Mouse (Mus musculus) liver, embryonic 13.5 days (tissue): ENCODE measurements around the gene Insm1. TPM values are rescaled to one million over a fixed set of nuclear protein-coding genes. Genes with fewer than 3 reads are reported as not detected.

Experiments used
- ATAC-seq: fragments of 200-750 bp; cut with Nextera tagmentation; 2 replicates; pipeline ENCODE4 v1.8.0; 2017; ENCODE audit warnings: low read depth, mild to moderate bottlenecking, moderate number of reproducible peaks, moderate library complexity
- DNase-seq: peaks from one replicate; pipeline ENCODE4 v3.0.0; 2022
- H3K27ac ChIP-seq: fragments of 300-500 bp; sonication (generic); 2 replicates; pipeline ENCODE4 v1.5.1; 2015; ENCODE audit warnings: moderate library complexity, mild to moderate bottlenecking, inconsistent platforms
- H3K27me3 ChIP-seq: fragments of 300-500 bp; sonication (generic); 2 replicates; pipeline ENCODE4 v1.6.1; 2015; ENCODE audit warnings: mild to moderate bottlenecking, inconsistent platforms
- H3K36me3 ChIP-seq: fragments of 300-500 bp; sonication (generic); 2 replicates; pipeline ENCODE4 v1.6.1; 2015; ENCODE audit warnings: mild to moderate bottlenecking, inconsistent platforms
- H3K4me1 ChIP-seq: fragments of 300-500 bp; sonication (generic); replicated peaks from 2 replicates; pipeline ENCODE4 v1.6.1; 2015; ENCODE audit warnings: inconsistent platforms
- H3K4me2 ChIP-seq: fragments of 300-500 bp; sonication (generic); 2 replicates; pipeline ENCODE4 v1.6.1; 2015; ENCODE audit warnings: inconsistent platforms, mild to moderate bottlenecking, moderate library complexity
- H3K4me3 ChIP-seq: fragments of 300-500 bp; sonication (generic); replicated peaks from 2 replicates; pipeline ENCODE4 v1.5.1; 2015; ENCODE audit warnings: mild to moderate bottlenecking, inconsistent platforms
- H3K9ac ChIP-seq: fragments of 300-500 bp; sonication (generic); 2 replicates; pipeline ENCODE4 v1.6.1; 2015; ENCODE audit warnings: mild to moderate bottlenecking, inconsistent platforms
- H3K9me3 ChIP-seq: fragments of 300-500 bp; sonication (generic); replicated peaks from 2 replicates; pipeline ENCODE4 v1.6.1; 2016; ENCODE audit warnings: inconsistent platforms
- WGBS: fragments of 180-500 bp; shearing (Covaris S2); methylation state at CpG from one replicate; pipeline ENCODE4 v1.1.7; 2015; ENCODE audit not compliant: insufficient replicate concordance; 5-methylcytosine and 5-hydroxymethylcytosine counted together
- polyA plus RNA-seq: library from polyadenylated mRNA; unstranded; fragments of >200 nt; fragmentation: Nextera tagmentation; extraction: Ambion mirVana; gene quantifications from 2 replicates; pipeline ENCODE4 v1.2.1, GENCODE M21; 2015

Insm1 gene
- polyA plus RNA-seq, 1 experiment from 2014 or later: not detected

- Histone ChIP-seq H3K4me3 (no peak overlapping the region), H3K27me3 (no peaks in the 10 kb centered on the region), H3K4me2 (no peak overlapping the region), H3K36me3 (no peaks in the 10 kb centered on the region), H3K9ac (no peak overlapping the region), H3K9me3 (no peaks in the 10 kb centered on the region), H3K27ac (no peak overlapping the region), H3K4me1 (peaks cover 5% of the 10 kb centered on the region; the same call in 1 of the 2 replicates)
- DNase-seq (no peak), ATAC-seq (no peak)
- 55% methylated on average over 1 of the region's 1 CpGs for WGBS
Measured at GRCm38 (mm10) chr2:146254387-146254786, 32.7 kb downstream of the Insm1 start.

DNA sequence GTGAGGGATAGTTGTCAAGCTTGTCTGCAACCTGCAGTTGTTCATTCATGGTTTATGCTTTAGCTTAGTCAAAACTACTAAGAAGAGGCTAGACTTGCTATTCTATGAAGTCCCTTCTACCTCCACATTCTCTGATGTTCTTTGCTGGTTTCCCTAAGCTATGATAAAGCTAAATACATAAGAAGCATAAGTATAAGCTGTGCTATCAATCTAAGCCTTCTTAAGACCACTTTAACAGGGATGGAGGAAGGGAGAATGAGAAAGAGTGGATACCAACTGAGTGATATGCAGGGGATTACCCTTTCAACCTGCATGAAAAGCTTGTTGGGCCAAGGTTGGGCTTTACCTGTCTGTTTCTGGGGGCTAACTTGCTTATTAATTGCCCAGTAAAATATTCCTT lies 33.9 kb downstream of the Insm1 start:
- no peak overlapping the region for H3K27ac ChIP-seq
- H3K4me2 ChIP-seq: no peak overlapping the region

DNA sequence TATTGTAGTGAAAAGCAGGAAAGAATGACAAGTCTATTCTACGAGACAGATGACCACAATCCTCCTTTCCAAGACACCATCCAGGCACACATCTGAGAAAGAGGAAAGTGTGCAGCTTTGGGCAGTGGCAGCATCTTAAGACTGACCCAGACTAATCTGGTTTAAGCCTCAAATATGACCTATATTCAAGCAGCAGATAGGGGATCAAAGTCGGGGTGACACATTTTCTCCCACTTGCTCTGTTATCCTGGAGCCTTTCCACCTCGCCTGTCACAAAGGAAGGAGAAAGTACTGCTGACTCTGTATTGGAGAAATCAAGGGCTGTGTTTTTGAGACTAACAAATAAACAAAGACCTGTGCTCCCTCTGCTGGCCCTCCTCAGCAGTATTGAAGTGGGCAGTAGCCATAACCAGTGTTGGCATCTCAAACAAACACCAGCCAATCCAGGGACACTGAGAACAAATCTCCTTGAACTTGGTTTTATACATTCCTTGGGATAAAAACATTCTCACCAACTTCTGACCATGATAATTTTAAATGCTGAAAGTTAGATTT lies 34.7 kb downstream of the Insm1 start:
- Histone ChIP-seq H3K36me3 (no peaks in the 10 kb centered on the region), H3K27ac (no peak overlapping the region), H3K4me2 (no peak overlapping the region), H3K4me3 (no peak overlapping the region), H3K9ac (no peak overlapping the region), H3K27me3 (no peaks in the 10 kb centered on the region), H3K4me1 (peaks cover 5% of the 10 kb centered on the region; the same call in 1 of the 2 replicates), H3K9me3 (no peaks in the 10 kb centered on the region)
- 63% methylated on average over 3 of the region's 3 CpGs for WGBS
- DNase-seq: no peak
- ATAC-seq: no peak

More for the DNA sequence above, 33.9 kb downstream of the Insm1 start:
- no peak overlapping the region for H3K4me3 ChIP-seq
- H3K4me1 ChIP-seq: peaks cover 5% of the 10 kb centered on the region; the same call in 1 of the 2 replicates
- no peaks in the 10 kb centered on the region for H3K9me3 ChIP-seq
- ATAC-seq: no peak
- H3K36me3 ChIP-seq: no peaks in the 10 kb centered on the region
- no peaks in the 10 kb centered on the region for H3K27me3 ChIP-seq
- H3K9ac ChIP-seq: no peak overlapping the region
- no peak for DNase-seq

DNA sequence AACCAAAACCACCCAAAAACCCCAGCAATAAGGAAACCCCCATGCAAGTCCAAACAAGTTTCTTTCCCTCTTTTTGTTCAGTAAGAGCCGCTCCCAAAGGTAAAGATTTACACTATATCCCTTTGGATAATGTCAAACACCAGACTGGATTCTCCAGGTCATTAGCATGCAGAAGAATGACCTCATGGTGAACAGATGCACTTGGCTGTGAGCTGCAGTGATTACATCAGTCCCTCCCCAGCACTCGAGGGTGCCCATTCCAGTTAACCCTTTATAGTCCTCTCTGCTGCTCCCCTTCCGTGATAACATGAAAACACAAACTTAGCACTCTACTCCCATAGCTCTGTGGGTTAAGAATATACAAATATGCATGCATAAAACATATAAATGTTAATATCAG lies 35.3 kb downstream of the Insm1 start:
- Histone ChIP-seq H3K36me3 (no peaks in the 10 kb centered on the region), H3K4me3 (no peak overlapping the region), H3K9me3 (no peaks in the 10 kb centered on the region), H3K27ac (no peak overlapping the region), H3K4me1 (peaks cover 5% of the 10 kb centered on the region; the same call in 1 of the 2 replicates), H3K27me3 (no peaks in the 10 kb centered on the region), H3K4me2 (no peak overlapping the region), H3K9ac (no peak overlapping the region)
- ATAC-seq (no peak), DNase-seq (no peak)
- 46% methylated on average over 3 of the region's 3 CpGs for WGBS

DNA sequence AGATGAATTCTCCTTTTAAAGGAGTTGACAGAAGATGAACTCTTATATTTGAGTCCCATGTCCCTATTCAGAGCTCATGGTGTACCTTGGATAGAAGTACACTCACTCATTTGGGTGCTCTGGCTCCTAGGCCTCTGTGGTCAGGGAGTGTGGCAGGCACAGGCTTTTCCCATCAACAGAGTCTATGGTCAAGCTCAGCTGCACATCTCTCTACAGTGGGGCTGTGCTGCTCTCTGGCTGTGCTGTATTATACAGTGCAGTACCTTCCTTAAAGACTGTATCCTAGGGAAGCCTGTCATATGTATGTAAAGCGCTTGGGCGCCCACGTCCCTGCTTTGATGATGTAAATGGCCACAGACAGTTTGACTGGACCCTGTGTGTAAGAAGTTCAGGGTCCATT lies 35.9 kb downstream of the Insm1 start:
- H3K9ac ChIP-seq: no peak overlapping the region
- no peak overlapping the region for H3K4me2 ChIP-seq
- H3K27ac ChIP-seq: no peak overlapping the region
- WGBS: 77% methylated on average over 3 of the region's 3 CpGs
- no peaks in the 10 kb centered on the region for H3K9me3 ChIP-seq
- H3K4me1 ChIP-seq: peaks cover 5% of the 10 kb centered on the region; the same call in 1 of the 2 replicates
- DNase-seq (no peak), ATAC-seq (no peak)
- H3K27me3 ChIP-seq: no peaks in the 10 kb centered on the region
- no peak overlapping the region for H3K4me3 ChIP-seq
- H3K36me3 ChIP-seq: no peaks in the 10 kb centered on the region

DNA sequence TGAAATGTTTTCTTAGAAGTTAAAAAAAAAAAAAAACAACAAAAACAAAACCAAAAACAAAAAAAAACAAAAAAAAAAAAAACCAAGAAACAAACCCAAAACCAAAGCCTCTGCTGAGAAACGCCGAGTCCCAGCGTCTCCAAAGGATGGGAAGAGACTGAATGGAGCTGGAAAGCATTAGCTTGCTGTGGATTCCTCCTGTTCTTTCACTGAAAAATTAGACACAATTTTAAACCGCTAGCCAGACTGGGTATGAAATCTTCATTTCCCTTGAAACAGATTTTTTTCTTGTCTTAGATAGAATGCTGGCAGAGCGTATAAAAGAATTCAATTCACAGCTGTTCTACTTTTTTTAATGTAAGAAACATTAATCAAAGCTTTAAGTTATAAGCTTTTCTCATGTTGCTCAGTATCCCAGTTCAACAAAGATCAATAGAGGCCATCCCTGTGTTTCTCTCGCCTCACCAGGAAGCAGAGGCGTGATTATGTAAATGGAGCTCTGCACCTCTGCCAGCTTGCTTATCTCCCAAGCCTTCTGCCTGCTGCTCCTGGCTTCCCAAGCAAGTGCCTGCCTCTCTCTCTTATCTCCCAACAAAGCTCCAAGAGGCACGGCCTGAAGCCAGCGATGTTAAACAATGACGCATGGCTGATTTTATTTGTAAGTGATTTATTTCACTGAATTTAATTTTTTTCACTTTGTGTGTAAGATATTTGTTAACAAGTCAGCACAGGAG lies 37.2 kb downstream of the Insm1 start:
- Histone ChIP-seq H3K27ac (no peak overlapping the region), H3K9me3 (no peaks in the 10 kb centered on the region), H3K4me2 (no peak overlapping the region), H3K4me1 (peaks cover 5% of the 10 kb centered on the region; the same call in 1 of the 2 replicates), H3K27me3 (no peaks in the 10 kb centered on the region), H3K9ac (no peak overlapping the region), H3K4me3 (no peak overlapping the region), H3K36me3 (no peaks in the 10 kb centered on the region)
- DNase-seq: no peak
- no peak; the same call in 1 of the 2 replicates for ATAC-seq
- 43% methylated on average over 10 of the region's 10 CpGs for whole genome bisulfite sequencing

GRCm38 (mm10) chr2:146259787-146260560 lies 38.3 kb downstream of the Insm1 start:
- Histone ChIP-seq H3K9ac (no peak overlapping the region), H3K36me3 (no peaks in the 10 kb centered on the region)

DNA sequence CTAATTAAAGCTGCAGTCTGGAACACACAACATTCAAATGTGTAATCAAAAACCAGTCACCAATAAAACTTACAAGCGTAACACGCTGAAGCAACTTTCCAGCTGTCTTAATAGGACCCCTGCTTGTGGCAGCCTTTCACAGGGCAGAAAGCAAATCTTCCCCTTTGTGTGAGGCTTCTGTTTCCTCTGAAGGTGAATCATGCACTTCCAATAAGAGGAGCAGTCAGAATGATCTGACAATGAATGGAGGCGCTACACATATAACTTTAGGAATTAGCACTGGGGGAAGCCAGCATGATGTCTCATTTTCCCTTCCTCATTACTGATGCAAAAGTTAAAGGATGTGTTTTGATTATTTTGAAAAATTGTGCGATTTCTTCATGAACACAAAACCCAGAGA lies 39.4 kb downstream of the Insm1 start:
- H3K4me3 ChIP-seq: no peak overlapping the region
- no peaks in the 10 kb centered on the region for H3K36me3 ChIP-seq
- ATAC-seq: no peak
- DNase-seq: no peak
- no peak overlapping the region for H3K4me2 ChIP-seq
- H3K27me3 ChIP-seq: no peaks in the 10 kb centered on the region
- H3K9me3 ChIP-seq: no peaks in the 10 kb centered on the region
- no peak overlapping the region for H3K9ac ChIP-seq
- peaks cover 5% of the 10 kb centered on the region; the same call in 1 of the 2 replicates for H3K4me1 ChIP-seq
- WGBS: 78% methylated on average over 4 of the region's 4 CpGs
- H3K27ac ChIP-seq: no peak overlapping the region

More at GRCm38 (mm10) chr2:146259787-146260560, 38.3 kb downstream of the Insm1 start:
- H3K4me1 ChIP-seq: peaks cover 5% of the 10 kb centered on the region; the same call in 1 of the 2 replicates
- no peaks in the 10 kb centered on the region for H3K9me3 ChIP-seq
- DNase-seq (no peak), ATAC-seq (no peak)
- no peak overlapping the region for H3K27ac ChIP-seq
- 73% methylated on average over 18 of the region's 18 CpGs for WGBS
- no peak overlapping the region for H3K4me3 ChIP-seq
- H3K27me3 ChIP-seq: no peaks in the 10 kb centered on the region
- no peak overlapping the region for H3K4me2 ChIP-seq

- WGBS: 72% methylated on average over 10 of the region's 10 CpGs
Measured at GRCm38 (mm10) chr2:146262215-146262614, 40.5 kb downstream of the Insm1 start.

DNA sequence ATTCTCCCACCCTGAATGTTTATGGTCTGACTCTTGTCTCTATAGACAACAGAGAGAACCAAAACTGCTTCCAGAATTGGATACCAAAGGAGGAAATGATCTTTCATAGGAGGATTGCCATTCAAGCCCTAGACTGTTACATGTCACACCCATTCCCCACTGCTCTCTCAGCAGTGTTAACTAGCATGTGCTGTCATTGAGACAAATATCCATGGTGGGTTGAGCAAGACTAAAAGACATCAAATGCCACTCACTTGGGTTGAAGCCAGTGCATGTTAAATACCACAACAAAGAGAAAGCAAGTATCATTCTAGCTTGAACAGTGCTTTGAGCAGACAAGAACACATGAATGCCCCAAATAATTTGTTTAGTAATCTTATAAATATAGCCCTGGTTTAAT lies 41.2 kb downstream of the Insm1 start:
- Histone ChIP-seq H3K9ac (no peak overlapping the region), H3K4me2 (no peak overlapping the region), H3K27me3 (no peaks in the 10 kb centered on the region), H3K27ac (no peak overlapping the region), H3K4me1 (peaks cover 5% of the 10 kb centered on the region; the same call in 1 of the 2 replicates), H3K36me3 (no peaks in the 10 kb centered on the region), H3K4me3 (no peak overlapping the region), H3K9me3 (no peaks in the 10 kb centered on the region)
- DNase-seq (no peak), ATAC-seq (no peak)

More at GRCm38 (mm10) chr2:146262215-146262614, 40.5 kb downstream of the Insm1 start:
- Histone ChIP-seq H3K27me3 (no peaks in the 10 kb centered on the region), H3K4me2 (no peak overlapping the region), H3K9me3 (no peaks in the 10 kb centered on the region), H3K27ac (no peak overlapping the region), H3K36me3 (no peaks in the 10 kb centered on the region), H3K4me3 (no peak overlapping the region), H3K4me1 (peaks cover 5% of the 10 kb centered on the region; the same call in 1 of the 2 replicates), H3K9ac (no peak overlapping the region)
- ATAC-seq: no peak
- DNase-seq: no peak

DNA sequence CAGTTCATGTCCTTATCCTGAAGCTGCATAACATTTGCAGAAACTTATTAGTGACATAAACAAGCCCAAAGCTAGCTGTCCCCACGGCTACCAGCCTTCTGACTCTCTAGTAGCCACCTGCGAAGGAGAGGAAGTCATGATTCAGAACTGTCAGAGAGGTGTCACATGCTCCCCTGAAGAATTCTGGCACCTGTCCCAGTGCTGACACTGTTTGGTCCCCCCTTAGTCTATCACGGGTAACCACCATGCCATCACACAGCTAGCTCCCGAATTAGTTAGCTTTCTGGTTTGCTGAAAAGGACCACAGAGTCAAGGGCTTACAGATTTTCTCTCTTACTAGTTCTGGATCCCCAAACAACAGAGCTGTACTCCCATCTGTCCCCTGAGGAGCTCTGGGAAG lies 43.3 kb downstream of the Insm1 start:
- H3K4me2 ChIP-seq: no peak overlapping the region
- H3K9me3 ChIP-seq: no peaks in the 10 kb centered on the region
- no peak overlapping the region for H3K4me3 ChIP-seq
- no peaks in the 10 kb centered on the region for H3K27me3 ChIP-seq
- H3K4me1 ChIP-seq: no peaks in the 10 kb centered on the region
- H3K27ac ChIP-seq: no peak overlapping the region
- H3K9ac ChIP-seq: no peak overlapping the region
- ATAC-seq (no peak), DNase-seq (no peak)
- WGBS: 59% methylated on average over 4 of the region's 4 CpGs
- no peaks in the 10 kb centered on the region for H3K36me3 ChIP-seq
